Mouse (Mus musculus): ENCODE results near the gene Atp6v0c. TPM values are rescaled to one million over a fixed set of nuclear protein-coding genes. Genes with fewer than 3 reads are reported as not detected.

The Atp6v0c gene
- polyA plus RNA-seq, 2 experiments: 487 to 522 TPM

- WGBS: under 1% methylated on average over 46 of the region's 47 CpGs
- DNase-seq (ENCODE audit: low spot score): peak; percentile 97
- peak; percentile 92 for ATAC-seq (ENCODE audit: low FRiP score, low read depth)
- peaks cover 18% of the 10 kb centered on the region for H3K4me1 ChIP-seq (ENCODE audit: control insufficient read depth, insufficient read depth, low read length)
- H3K4me3 ChIP-seq (replicated peaks; ENCODE audit: low read length): peak within 1 kb of the TSS; percentile 77
- peaks cover 24% of the 10 kb centered on the region for H3K36me3 ChIP-seq (ENCODE audit: control insufficient read depth, insufficient read depth, low read length)
- H3K9ac ChIP-seq (ENCODE audit: low read depth, low read length, severe bottlenecking): peak within 1 kb of the TSS; percentile 74
- peak within 1 kb of the TSS; percentile 68 for H3K27ac ChIP-seq (replicated peaks; ENCODE audit: low read depth, low read length)
- TF ChIP-seq POLR2A (IDR thresholded peaks at IDR 0.05; ENCODE audit: borderline replicate concordance, extremely low read depth, insufficient read depth, insufficient read length): 0 out of 2 replicates have a peak, but pooled peaks have one; percentile 21
- no peaks in the 10 kb centered on the region for H3K27me3 ChIP-seq (ENCODE audit: control insufficient read depth, insufficient read depth, low read length)
- no peaks in the 10 kb centered on the region for H3K9me3 ChIP-seq (ENCODE audit: control insufficient read depth, low read length)
- peak within 1 kb of the TSS; percentile 90 for H3K4me2 ChIP-seq (replicated peaks; ENCODE audit: low read depth, low read length, severe bottlenecking)
Observed at GRCm38 (mm10) chr17:24163176-24163962, 6.1 kb downstream of the Atp6v0c start, which contains the start of gene Amdhd2. Gene Amdhd2, minus strand, starts transcription at chr17:24163766.

DNA sequence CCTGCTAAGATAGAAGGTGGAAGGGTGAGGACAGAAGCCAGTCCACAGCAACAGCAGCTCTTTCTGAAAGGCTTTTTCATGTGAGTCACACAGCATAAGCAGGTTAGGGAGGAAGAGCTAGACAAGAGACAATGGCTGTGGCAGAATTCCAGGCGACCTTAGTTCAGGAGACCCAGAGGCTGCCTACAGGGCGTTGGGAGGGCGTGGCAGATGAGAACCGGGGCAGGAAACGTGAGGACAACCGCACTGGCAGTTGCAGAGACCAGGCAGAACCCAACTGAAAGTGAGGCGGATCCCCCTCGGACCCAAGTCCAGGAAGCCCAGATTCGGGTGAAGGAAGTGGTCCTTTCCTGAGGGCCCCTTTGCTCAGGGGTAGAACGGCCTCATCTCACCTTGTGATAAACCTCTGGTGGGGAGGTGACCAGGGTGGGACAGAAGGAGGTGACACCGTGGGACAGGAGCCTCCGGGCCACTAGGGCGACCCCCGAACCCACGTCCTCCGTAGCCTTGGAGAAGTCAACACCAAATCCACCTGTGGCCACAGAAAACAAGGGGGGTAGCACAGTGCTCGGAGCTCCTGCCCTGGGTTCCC, 6.8 kb downstream of the Atp6v0c start:
- H3K27me3 ChIP-seq (ENCODE audit: control insufficient read depth, insufficient read depth, low read length): no peaks in the 10 kb centered on the region
- peaks cover 11% of the 10 kb centered on the region for H3K4me1 ChIP-seq (ENCODE audit: control insufficient read depth, insufficient read depth, low read length)
- peak overlapping the region; percentile 74 for H3K9ac ChIP-seq (ENCODE audit: low read depth, low read length, severe bottlenecking)
- 0 out of 2 replicates have a peak, but pooled peaks have one; percentile 1 for ATAC-seq (ENCODE audit: low FRiP score, low read depth)
- H3K27ac ChIP-seq (replicated peaks; ENCODE audit: low read depth, low read length): no peak overlapping the region
- 32% methylated on average over 17 of the region's 17 CpGs for WGBS
- H3K4me3 ChIP-seq (replicated peaks; ENCODE audit: low read length): peak overlapping the region; percentile 77
- H3K36me3 ChIP-seq (ENCODE audit: control insufficient read depth, insufficient read depth, low read length): peaks cover 27% of the 10 kb centered on the region
- H3K9me3 ChIP-seq (ENCODE audit: control insufficient read depth, low read length): no peaks in the 10 kb centered on the region
- DNase-seq (ENCODE audit: low spot score): no peak
- TF ChIP-seq POLR2A (IDR thresholded peaks at IDR 0.05; ENCODE audit: borderline replicate concordance, extremely low read depth, insufficient read depth, insufficient read length): no peak
- peak overlapping the region; percentile 90 for H3K4me2 ChIP-seq (replicated peaks; ENCODE audit: low read depth, low read length, severe bottlenecking)

DNA sequence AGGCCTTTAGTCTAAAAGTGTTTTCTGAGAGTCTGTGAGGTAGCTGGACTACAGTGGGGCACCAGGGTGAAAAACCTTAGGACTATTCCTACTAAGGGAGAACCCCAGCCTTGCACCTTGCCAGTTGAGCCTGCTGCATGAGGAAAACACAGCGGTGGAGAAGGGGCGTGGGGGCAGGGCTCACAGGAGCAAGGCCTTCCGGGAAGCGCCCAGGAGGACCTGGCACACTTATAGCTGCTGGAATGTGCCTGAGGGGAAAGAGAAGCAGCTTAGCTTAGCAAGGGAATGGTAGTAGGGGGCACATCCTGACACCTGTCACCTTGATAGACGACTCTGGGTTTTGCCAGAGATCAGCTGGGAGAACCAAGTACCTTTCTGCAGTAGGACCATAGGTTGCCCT, 8.0 kb downstream of the Atp6v0c start:
- Histone ChIP-seq H3K27ac (replicated peaks; ENCODE audit: low read depth, low read length) (no peak overlapping the region), H3K4me1 (ENCODE audit: control insufficient read depth, insufficient read depth, low read length) (peaks cover 6% of the 10 kb centered on the region; the same call in 1 of the 2 replicates), H3K4me3 (replicated peaks; ENCODE audit: low read length) (no peak overlapping the region), H3K9ac (ENCODE audit: low read depth, low read length, severe bottlenecking) (no peak overlapping the region), H3K4me2 (replicated peaks; ENCODE audit: low read depth, low read length, severe bottlenecking) (no peak overlapping the region), H3K36me3 (ENCODE audit: control insufficient read depth, insufficient read depth, low read length) (peaks cover 23% of the 10 kb centered on the region), H3K27me3 (ENCODE audit: control insufficient read depth, insufficient read depth, low read length) (no peaks in the 10 kb centered on the region), H3K9me3 (ENCODE audit: control insufficient read depth, low read length) (no peaks in the 10 kb centered on the region)
- WGBS: 80% methylated on average over 5 of the region's 5 CpGs
- DNase-seq (ENCODE audit: low spot score): no peak
- ATAC-seq (ENCODE audit: low FRiP score, low read depth): no peak
- no peak for TF ChIP-seq POLR2A (IDR thresholded peaks at IDR 0.05; ENCODE audit: borderline replicate concordance, extremely low read depth, insufficient read depth, insufficient read length)

- Histone ChIP-seq H3K27me3 (ENCODE audit: control insufficient read depth, insufficient read depth, low read length) (no peaks in the 10 kb centered on the region), H3K27ac (replicated peaks; ENCODE audit: low read depth, low read length) (no peak overlapping the region), H3K4me3 (replicated peaks; ENCODE audit: low read length) (no peak overlapping the region), H3K4me2 (replicated peaks; ENCODE audit: low read depth, low read length, severe bottlenecking) (no peak overlapping the region), H3K9me3 (ENCODE audit: control insufficient read depth, low read length) (no peaks in the 10 kb centered on the region), H3K36me3 (ENCODE audit: control insufficient read depth, insufficient read depth, low read length) (peaks cover 25% of the 10 kb centered on the region), H3K4me1 (ENCODE audit: control insufficient read depth, insufficient read depth, low read length) (peaks cover 2% of the 10 kb centered on the region), H3K9ac (ENCODE audit: low read depth, low read length, severe bottlenecking) (no peak overlapping the region)
- ATAC-seq (ENCODE audit: low FRiP score, low read depth) (no peak), DNase-seq (ENCODE audit: low spot score) (no peak)
- TF ChIP-seq POLR2A (IDR thresholded peaks at IDR 0.05; ENCODE audit: borderline replicate concordance, extremely low read depth, insufficient read depth, insufficient read length): no peak
- WGBS: 91% methylated on average over 4 of the region's 4 CpGs
Observed at GRCm38 (mm10) chr17:24157526-24157925, 12.0 kb downstream of the Atp6v0c start.

DNA sequence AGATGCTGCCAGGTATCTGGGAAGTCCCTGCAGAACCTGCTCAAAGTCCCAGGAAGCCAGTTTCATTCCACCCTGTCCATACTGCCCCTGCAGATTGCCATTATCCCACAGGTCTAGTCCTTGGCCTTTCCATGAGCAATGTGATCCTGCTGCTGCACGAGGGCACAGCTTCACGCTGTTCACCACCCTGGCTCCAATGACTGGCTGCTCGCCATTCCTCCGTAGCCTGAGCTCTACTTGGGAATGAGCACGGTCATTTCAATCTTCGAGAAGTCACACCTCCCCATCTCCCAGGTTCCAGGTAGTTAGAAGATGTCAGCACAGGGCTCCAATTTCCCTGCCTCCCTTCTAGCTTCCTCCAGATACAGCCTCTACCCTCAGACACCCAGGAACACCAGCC, 12.4 kb downstream of the Atp6v0c start:
- 92% methylated on average over 6 of the region's 6 CpGs for WGBS
- Histone ChIP-seq H3K4me3 (replicated peaks; ENCODE audit: low read length) (no peak overlapping the region), H3K9ac (ENCODE audit: low read depth, low read length, severe bottlenecking) (no peak overlapping the region), H3K27ac (replicated peaks; ENCODE audit: low read depth, low read length) (no peak overlapping the region), H3K36me3 (ENCODE audit: control insufficient read depth, insufficient read depth, low read length) (peaks cover 25% of the 10 kb centered on the region), H3K4me1 (ENCODE audit: control insufficient read depth, insufficient read depth, low read length) (peaks cover 2% of the 10 kb centered on the region; the same call in 1 of the 2 replicates), H3K27me3 (ENCODE audit: control insufficient read depth, insufficient read depth, low read length) (no peaks in the 10 kb centered on the region), H3K9me3 (ENCODE audit: control insufficient read depth, low read length) (no peaks in the 10 kb centered on the region), H3K4me2 (replicated peaks; ENCODE audit: low read depth, low read length, severe bottlenecking) (no peak overlapping the region)
- TF ChIP-seq POLR2A (IDR thresholded peaks at IDR 0.05; ENCODE audit: borderline replicate concordance, extremely low read depth, insufficient read depth, insufficient read length): no peak
- DNase-seq (ENCODE audit: low spot score): no peak
- ATAC-seq (ENCODE audit: low FRiP score, low read depth): no peak
